Mouse (Mus musculus) intestine, embryonic 16.5 days (tissue): ENCODE measurements around the gene Cebpb. TPM values are rescaled to one million over a fixed set of nuclear protein-coding genes. Genes with fewer than 3 reads are reported as not detected.

Source experiments
- ATAC-seq: fragments of 200-750 bp; cut with Nextera tagmentation; 2 replicates; pipeline ENCODE4 v1.8.0; 2017; ENCODE audit warnings: moderate TSS enrichment, moderate library complexity
- H3K27ac ChIP-seq: fragments of 300-500 bp; sonication (generic); 2 replicates; pipeline ENCODE4 v1.5.1; 2014; ENCODE audit warnings: mild to moderate bottlenecking, low read length
- H3K27me3 ChIP-seq: fragments of 300-500 bp; sonication (generic); replicated peaks from 2 replicates; pipeline ENCODE4 v1.6.1; 2014; ENCODE audit warnings: low read length, control low read depth, mixed read lengths; ENCODE audit not compliant: control insufficient read depth, insufficient read depth
- H3K36me3 ChIP-seq: fragments of 300-500 bp; sonication (generic); 2 replicates; pipeline ENCODE4 v1.6.1; 2014; ENCODE audit warnings: low read length, control low read depth; ENCODE audit not compliant: control insufficient read depth, insufficient read depth
- H3K4me1 ChIP-seq: fragments of 300-500 bp; sonication (generic); 2 replicates; pipeline ENCODE4 v1.6.1; 2014; ENCODE audit warnings: low read length, control low read depth, mixed read lengths; ENCODE audit not compliant: control insufficient read depth, insufficient read depth
- H3K4me2 ChIP-seq: fragments of 300-500 bp; sonication (generic); 2 replicates; pipeline ENCODE4 v1.6.1; 2014; ENCODE audit warnings: low read depth, low read length, control low read depth
- H3K4me3 ChIP-seq: fragments of 300-500 bp; sonication (generic); 2 replicates; pipeline ENCODE4 v1.5.1; 2014; ENCODE audit warnings: mild to moderate bottlenecking, low read length
- H3K9ac ChIP-seq: fragments of 300-500 bp; sonication (generic); 2 replicates; pipeline ENCODE4 v1.6.1; 2014; ENCODE audit warnings: low read depth, low read length
- H3K9me3 ChIP-seq: fragments of 300-500 bp; sonication (generic); 2 replicates; pipeline ENCODE4 v1.6.1; 2016; ENCODE audit warnings: low read length, control low read depth; ENCODE audit not compliant: control insufficient read depth
- WGBS: fragments of 180-500 bp; shearing (Covaris S2); extraction: QIAGEN DNeasy Blood & Tissue Kit; methylation state at CpG from one replicate; pipeline ENCODE4 v1.1.7; 2014; 5-methylcytosine and 5-hydroxymethylcytosine counted together
- polyA plus RNA-seq: library from polyadenylated mRNA; unstranded; fragments of >200 nt; fragmentation: Nextera tagmentation; extraction: Ambion mirVana; gene quantifications from 2 replicates; pipeline ENCODE4 v1.2.1, GENCODE M21; 2015

Cebpb gene
- polyA plus RNA-seq, 1 experiment from 2014 or later: 0.65 TPM

DNA sequence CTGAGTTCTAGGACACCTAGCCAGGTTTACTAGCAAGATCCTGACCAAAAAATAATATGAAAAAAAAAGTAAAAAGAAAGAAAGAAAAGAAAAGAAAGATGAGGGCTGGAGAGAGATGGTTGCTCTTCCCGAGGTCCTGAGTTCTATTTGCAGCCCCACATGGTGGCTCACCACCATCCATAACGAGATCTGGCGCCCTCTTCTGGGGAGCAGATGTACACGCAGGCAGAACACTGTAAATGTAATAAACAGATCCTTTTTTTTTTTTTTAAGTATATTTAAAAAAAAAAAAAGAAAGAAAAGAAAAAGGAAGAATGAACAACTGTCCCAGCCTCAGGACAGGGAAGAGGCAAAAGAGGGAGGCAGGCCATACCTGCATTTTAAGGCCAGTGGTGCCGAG is 10.1 kb upstream of the Cebpb start:
- WGBS: 53% methylated on average over 5 of the region's 5 CpGs
- Histone ChIP-seq H3K27ac (no peak overlapping the region), H3K9ac (no peak overlapping the region), H3K4me2 (no peak overlapping the region), H3K4me1 (0 out of 2 replicates have a peak, but pooled peaks cover 4% of the 10 kb centered on the region), H3K4me3 (no peak overlapping the region), H3K36me3 (no peaks in the 10 kb centered on the region), H3K9me3 (no peaks in the 10 kb centered on the region), H3K27me3 (no peaks in the 10 kb centered on the region)
- no peak for ATAC-seq

DNA sequence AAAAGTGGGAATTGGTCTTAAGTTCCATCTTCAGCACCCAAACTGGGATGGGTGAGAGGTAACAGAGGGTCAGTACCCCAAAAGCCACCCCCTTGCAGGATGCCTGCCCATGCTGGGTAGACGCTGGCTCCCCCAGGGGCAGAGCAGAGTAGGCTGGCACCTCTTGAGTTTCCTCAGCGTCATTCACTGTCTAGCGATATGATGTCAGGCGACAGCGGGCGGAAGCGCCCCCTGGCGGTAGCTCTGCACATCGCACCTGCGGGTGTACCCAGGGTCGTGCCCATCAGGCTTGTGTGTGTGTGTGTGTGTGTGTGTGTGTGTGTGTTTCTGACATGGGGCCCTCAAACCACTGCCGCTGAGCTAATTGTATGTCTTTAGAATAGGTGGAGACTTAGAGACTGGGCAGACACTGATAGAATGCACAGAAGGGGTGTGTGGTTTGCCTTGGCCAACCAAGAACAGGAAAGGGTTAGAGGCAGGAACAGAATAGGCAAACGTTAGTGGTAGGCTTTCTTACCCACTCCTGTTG is 8.7 kb upstream of the Cebpb start:
- no peak overlapping the region for H3K4me3 ChIP-seq
- H3K9me3 ChIP-seq: no peaks in the 10 kb centered on the region
- H3K4me1 ChIP-seq: 0 out of 2 replicates have a peak, but pooled peaks cover 4% of the 10 kb centered on the region
- H3K36me3 ChIP-seq: no peaks in the 10 kb centered on the region
- 2% methylated on average over 13 of the region's 13 CpGs for WGBS
- no peak overlapping the region for H3K4me2 ChIP-seq
- no peaks in the 10 kb centered on the region for H3K27me3 ChIP-seq
- H3K27ac ChIP-seq: no peak overlapping the region
- H3K9ac ChIP-seq: no peak overlapping the region
- peak; percentile 76 for ATAC-seq

DNA sequence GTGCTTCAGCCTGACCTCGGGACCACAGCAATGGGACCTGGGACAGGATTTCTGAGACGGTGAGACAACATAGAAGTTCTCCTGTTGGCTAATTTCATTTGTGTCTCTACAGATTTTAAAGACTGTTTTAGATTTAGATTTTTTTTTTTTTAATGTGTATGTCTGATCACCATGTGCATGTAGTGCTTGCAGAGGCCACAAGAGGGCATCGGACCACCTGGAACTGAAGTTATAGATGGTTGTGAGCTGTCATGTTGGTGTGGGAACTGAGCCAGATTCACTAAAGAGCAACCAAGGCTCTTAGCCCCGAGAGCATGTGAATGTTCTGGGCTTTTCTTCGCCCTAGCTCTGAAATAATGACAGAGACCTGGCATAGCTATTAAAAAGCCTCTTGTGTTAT is 8.1 kb upstream of the Cebpb start:
- WGBS: 48% methylated on average over 5 of the region's 5 CpGs
- no peaks in the 10 kb centered on the region for H3K36me3 ChIP-seq
- H3K4me1 ChIP-seq: 0 out of 2 replicates have a peak, but pooled peaks cover 4% of the 10 kb centered on the region
- H3K27me3 ChIP-seq: no peaks in the 10 kb centered on the region
- H3K4me3 ChIP-seq: no peak overlapping the region
- no peak overlapping the region for H3K4me2 ChIP-seq
- no peaks in the 10 kb centered on the region for H3K9me3 ChIP-seq
- H3K27ac ChIP-seq: no peak overlapping the region
- no peak overlapping the region for H3K9ac ChIP-seq
- ATAC-seq: no peak

DNA sequence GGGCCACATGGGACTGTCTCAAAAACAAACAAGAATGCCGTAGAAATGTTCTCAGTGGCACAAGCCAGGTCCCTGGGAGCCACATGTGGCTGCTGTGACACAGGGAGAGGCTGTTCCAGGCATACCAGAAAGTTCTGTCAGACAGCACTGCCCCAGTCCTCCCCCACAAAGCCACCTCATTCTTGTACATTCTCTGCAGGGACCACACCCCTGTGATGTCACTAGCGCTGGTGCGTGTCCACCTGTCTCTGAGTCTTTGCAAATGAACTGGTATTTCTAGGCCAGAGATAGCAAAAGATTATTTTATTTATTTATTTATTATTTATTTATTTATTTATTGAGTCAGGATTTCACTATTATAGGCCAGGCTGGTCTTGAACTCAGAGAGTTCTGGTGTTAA is 5.0 kb upstream of the Cebpb start:
- H3K4me1 ChIP-seq: peaks cover 12% of the 10 kb centered on the region; the same call in 1 of the 2 replicates
- H3K27me3 ChIP-seq: no peaks in the 10 kb centered on the region
- WGBS: 71% methylated on average over 3 of the region's 3 CpGs
- no peak overlapping the region for H3K4me2 ChIP-seq
- H3K4me3 ChIP-seq: no peak overlapping the region
- no peak overlapping the region for H3K9ac ChIP-seq
- no peaks in the 10 kb centered on the region for H3K9me3 ChIP-seq
- ATAC-seq: no peak
- no peak overlapping the region for H3K27ac ChIP-seq
- no peaks in the 10 kb centered on the region for H3K36me3 ChIP-seq

DNA sequence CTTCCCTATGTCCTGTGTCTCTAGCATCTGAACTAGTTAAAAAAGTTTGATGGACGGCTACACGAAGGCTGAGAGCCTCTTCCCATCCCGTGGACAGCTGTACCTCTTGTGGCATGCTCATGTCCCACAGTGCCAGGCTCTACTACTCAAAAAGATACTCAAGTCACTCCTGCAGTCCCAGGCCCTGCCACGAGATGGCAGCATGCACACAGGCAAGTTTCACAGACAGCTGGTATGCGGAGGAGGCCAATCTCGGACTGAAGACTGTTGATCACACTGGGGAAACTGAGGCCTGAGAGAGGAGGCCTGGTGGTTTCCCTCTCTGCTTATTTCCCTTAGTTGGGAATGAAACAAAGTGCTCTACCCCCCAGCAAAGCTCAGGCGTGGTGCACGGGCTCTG is 3.6 kb upstream of the Cebpb start:
- no peaks in the 10 kb centered on the region for H3K36me3 ChIP-seq
- H3K27me3 ChIP-seq: no peaks in the 10 kb centered on the region
- H3K4me1 ChIP-seq: peaks cover 10% of the 10 kb centered on the region; the same call in 1 of the 2 replicates
- no peak overlapping the region for H3K27ac ChIP-seq
- 8% methylated on average over 8 of the region's 8 CpGs for WGBS
- no peaks in the 10 kb centered on the region for H3K9me3 ChIP-seq
- H3K4me3 ChIP-seq: no peak overlapping the region
- no peak for ATAC-seq
- H3K4me2 ChIP-seq: no peak overlapping the region
- no peak overlapping the region for H3K9ac ChIP-seq

DNA sequence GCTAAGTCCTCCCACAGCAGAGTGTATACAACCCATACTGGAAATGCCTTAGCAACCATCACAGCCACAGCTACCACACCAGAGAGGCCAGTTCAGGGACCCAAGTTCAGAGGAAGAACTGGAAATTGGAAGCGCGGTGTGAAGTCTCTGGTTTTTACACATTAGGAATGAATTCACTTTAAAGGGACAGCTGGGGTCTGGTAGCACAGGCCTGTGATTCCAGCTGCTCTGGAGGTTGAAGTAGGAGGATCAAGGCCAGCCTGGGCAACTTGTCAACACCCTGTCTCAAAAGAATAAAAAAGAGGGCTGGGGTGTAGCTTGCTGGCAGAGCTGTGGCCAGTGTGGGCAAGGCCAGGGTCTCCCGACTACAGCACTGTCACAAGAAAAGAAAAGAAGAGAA is 2.9 kb upstream of the Cebpb start:
- Histone ChIP-seq H3K4me3 (no peak overlapping the region), H3K27ac (no peak overlapping the region), H3K4me1 (peaks cover 16% of the 10 kb centered on the region), H3K36me3 (no peaks in the 10 kb centered on the region), H3K4me2 (no peak overlapping the region), H3K9ac (no peak overlapping the region), H3K9me3 (no peaks in the 10 kb centered on the region), H3K27me3 (no peaks in the 10 kb centered on the region)
- 74% methylated on average over 3 of the region's 3 CpGs for WGBS
- ATAC-seq: no peak

DNA sequence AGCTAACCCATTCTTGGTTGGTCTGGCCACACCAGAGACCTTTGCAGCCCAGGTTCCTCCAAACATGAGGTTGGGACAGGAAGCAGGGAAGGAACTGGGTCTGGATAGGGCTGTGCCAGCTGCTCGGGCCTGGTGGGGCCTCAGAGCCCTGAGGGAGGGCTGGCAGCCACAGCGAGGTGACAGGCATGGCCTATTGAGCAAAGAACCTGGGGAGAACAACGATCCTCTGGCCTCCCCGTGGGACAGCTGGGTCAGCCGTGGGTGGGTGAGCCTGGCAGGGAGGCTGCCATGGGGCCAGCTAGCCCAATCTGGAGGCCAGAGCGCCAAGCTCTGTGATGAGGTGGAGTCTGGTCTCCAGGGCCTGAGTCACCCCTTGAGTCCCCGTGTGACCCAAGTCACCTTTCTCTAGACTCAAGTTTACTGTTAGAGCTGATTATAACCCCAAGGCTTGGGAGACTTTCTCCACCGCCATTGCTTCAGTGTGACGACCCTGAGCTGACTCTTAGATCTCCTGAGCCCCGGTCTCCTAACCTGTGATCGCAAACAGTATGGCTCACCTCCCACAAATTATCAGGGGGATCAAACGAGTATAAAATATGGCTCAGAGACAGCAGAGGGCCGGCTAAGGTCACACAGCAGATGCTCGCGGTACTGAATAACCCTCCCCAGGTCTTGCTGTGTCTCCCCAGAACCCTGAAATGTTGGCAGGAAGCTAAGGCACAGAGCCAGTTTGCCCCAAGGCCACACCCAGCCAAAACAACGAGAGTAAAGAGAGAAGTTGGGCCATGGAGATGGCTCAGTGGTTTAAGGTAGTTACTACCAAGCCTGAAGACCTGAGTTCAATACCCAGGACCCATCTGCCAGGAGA is 2.1 kb upstream of the Cebpb start:
- Histone ChIP-seq H3K27ac (no peak overlapping the region), H3K4me2 (no peak overlapping the region), H3K9ac (no peak overlapping the region), H3K4me1 (peaks cover 23% of the 10 kb centered on the region), H3K36me3 (peaks cover 4% of the 10 kb centered on the region; the same call in 1 of the 2 replicates), H3K27me3 (no peaks in the 10 kb centered on the region), H3K9me3 (no peaks in the 10 kb centered on the region), H3K4me3 (no peak overlapping the region)
- WGBS: 79% methylated on average over 16 of the region's 16 CpGs
- ATAC-seq: no peak

DNA sequence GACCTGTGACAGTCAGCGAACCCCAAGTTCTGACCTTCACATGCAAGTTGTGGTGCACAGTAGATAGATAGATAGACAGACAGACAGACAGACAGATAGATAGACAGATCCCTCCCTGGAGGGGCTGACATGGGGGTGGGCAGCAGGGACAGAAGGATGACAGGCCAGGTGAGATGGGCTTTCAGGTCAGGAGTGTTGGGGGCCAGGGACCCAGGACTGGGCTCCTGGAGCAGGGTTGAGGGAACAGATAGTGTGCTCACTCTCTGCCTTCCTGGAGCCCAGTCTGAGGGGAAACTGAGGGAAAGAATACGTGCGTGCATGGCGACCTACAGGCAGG is 1.5 kb upstream of the Cebpb start:
- Histone ChIP-seq H3K27me3 (no peaks in the 10 kb centered on the region), H3K36me3 (peaks cover 4% of the 10 kb centered on the region; the same call in 1 of the 2 replicates), H3K4me2 (no peak overlapping the region), H3K27ac (no peak overlapping the region), H3K4me1 (peaks cover 28% of the 10 kb centered on the region), H3K9me3 (no peaks in the 10 kb centered on the region), H3K4me3 (no peak overlapping the region), H3K9ac (peak overlapping the region; percentile 20; the same call in 1 of the 2 replicates)
- no peak for ATAC-seq
- whole genome bisulfite sequencing: 91% methylated on average over 4 of the region's 4 CpGs

DNA sequence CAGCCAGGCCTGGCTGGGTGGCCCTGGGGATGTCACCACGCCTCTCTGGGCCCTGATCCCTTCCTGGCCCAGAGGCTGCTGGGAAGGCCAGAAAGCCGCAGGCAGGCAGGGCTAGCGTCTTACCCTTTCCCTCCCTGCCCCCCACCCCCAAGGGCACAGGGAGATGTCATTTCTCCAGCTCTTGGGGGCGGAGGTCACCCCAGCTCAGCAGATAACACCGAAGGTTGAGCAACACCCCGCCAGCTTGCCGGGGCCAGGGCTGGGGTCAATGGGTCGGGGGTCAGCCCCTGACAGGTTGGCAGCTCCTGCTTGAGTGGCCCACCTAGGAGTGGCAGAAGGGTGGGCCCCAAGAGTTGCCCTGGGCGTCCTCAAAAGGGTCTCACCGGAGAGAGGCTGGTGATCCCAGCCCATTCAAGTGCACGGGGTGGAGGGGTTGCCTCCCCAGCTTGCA is 1.0 kb upstream of the Cebpb start:
- no peaks in the 10 kb centered on the region for H3K9me3 ChIP-seq
- peak overlapping the region; percentile 95 for H3K27ac ChIP-seq
- peak overlapping the region; percentile 92 for H3K9ac ChIP-seq
- H3K4me1 ChIP-seq: peaks cover 28% of the 10 kb centered on the region
- peak; percentile 10 for ATAC-seq
- 0 out of 2 replicates have a peak overlapping the region, but pooled peaks have one; percentile 85 for H3K4me3 ChIP-seq
- WGBS: 46% methylated on average over 11 of the region's 11 CpGs
- H3K4me2 ChIP-seq: peak overlapping the region; percentile 87
- H3K36me3 ChIP-seq: peaks cover 4% of the 10 kb centered on the region; the same call in 1 of the 2 replicates
- H3K27me3 ChIP-seq: no peaks in the 10 kb centered on the region
